Mouse (Mus musculus): ENCODE data around the gene Tmem151a.

DNA sequence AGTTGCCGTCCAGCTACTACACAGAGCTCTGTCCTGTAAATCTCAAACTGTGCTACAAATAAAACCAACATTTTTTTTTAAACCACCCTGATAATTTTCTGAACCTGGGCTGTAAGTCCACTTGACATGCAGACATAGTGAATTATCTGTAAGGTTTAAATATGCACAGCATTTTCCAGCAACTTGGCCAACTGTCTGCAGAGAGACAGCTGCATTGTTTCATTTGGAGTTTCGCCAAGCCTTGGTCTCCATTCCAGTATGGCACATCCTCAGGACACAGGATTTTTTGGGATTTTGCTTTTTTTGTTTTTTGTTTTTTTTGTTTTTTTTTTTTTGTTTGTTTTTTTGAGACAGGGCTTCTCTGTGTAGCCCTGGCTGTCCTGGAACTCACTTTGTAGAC is 63.9 kb downstream of the Tmem151a start:
- no peak for TF ChIP-seq POLR2A (IDR thresholded peaks at IDR 0.05; ENCODE audit: extremely low read depth, insufficient read depth, low read length)
- TF ChIP-seq CTCF (IDR thresholded peaks at IDR 0.05; ENCODE audit: extremely low read depth, insufficient read depth, low read length): no peak

Data from cortical plate, adult 2 months (tissue).